Mouse (Mus musculus): ENCODE measurements at regions not wholly inside any gene's neighbourhood (a gene's known extent, or its start where the extent isn't known, plus 50 kb on each side); places are given as distances from the start of the nearest gene placed in this dataset.

DNA sequence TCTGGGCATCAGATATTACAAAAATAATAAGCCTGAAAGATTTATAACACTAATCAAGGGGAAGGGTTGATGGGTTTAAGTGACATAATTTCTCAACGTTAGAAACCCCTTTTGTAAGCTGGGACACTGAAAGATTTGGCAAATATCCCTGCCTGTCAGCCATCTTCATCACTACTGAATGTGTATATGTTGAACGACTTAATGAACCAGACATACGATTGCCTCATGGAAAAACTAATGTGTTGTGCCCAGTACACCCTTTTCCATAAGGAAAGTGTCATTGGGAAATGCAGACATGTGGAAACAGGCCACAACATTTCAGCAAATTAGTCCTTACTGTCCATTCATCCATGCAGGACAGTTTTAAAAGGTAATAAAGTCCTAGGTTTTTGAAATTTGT lies 240.7 kb upstream of the Prep start:
- TF ChIP-seq CTCF (IDR thresholded peaks at IDR 0.05; ENCODE audit: insufficient read depth, low read depth, low read length), result no peak
- no peak for TF ChIP-seq POLR2A (IDR thresholded peaks at IDR 0.05; ENCODE audit: insufficient read depth, low read depth, low read length)
